Mouse (Mus musculus) forebrain, embryonic 13.5 days (tissue): ENCODE measurements at regions not wholly inside any gene's neighbourhood (a gene's known extent, or its start where the extent isn't known, plus 50 kb on each side); places are given as distances from the start of the nearest gene placed in this dataset.

Experiments
- ATAC-seq: fragments of 200-750 bp; cut with Nextera tagmentation; 2 replicates; pipeline ENCODE4 v1.8.0; 2017
- H3K27ac ChIP-seq: fragments of 300-500 bp; sonication (generic); 2 replicates; pipeline ENCODE4 v1.5.1; 2015; ENCODE audit warnings: inconsistent platforms, mild to moderate bottlenecking, moderate library complexity
- H3K27me3 ChIP-seq: fragments of 300-500 bp; sonication (generic); 2 replicates; pipeline ENCODE4 v1.6.1; 2015; ENCODE audit warnings: mild to moderate bottlenecking, inconsistent platforms
- H3K36me3 ChIP-seq: fragments of 300-500 bp; sonication (generic); 2 replicates; pipeline ENCODE4 v1.6.1; 2015; ENCODE audit warnings: mild to moderate bottlenecking, inconsistent platforms; ENCODE audit not compliant: poor library complexity, severe bottlenecking
- H3K4me1 ChIP-seq: fragments of 300-500 bp; sonication (generic); 2 replicates; pipeline ENCODE4 v1.6.1; 2015; ENCODE audit warnings: inconsistent platforms
- H3K4me2 ChIP-seq: fragments of 300-500 bp; sonication (generic); 2 replicates; pipeline ENCODE4 v1.6.1; 2015; ENCODE audit warnings: inconsistent platforms, mild to moderate bottlenecking, moderate library complexity
- H3K4me3 ChIP-seq: fragments of 300-500 bp; sonication (generic); 2 replicates; pipeline ENCODE4 v1.5.1; 2015; ENCODE audit warnings: mild to moderate bottlenecking, inconsistent platforms
- H3K9ac ChIP-seq: fragments of 300-500 bp; sonication (generic); 2 replicates; pipeline ENCODE4 v1.6.1; 2015; ENCODE audit warnings: mild to moderate bottlenecking, inconsistent platforms
- H3K9me3 ChIP-seq: fragments of 300-500 bp; sonication (generic); replicated peaks from 2 replicates; pipeline ENCODE4 v1.6.1; 2016; ENCODE audit warnings: inconsistent platforms
- whole genome bisulfite sequencing: fragments of 180-500 bp; shearing (Covaris S2); methylation state at CpG from one replicate; pipeline ENCODE4 v1.1.7; 2015; 5-methylcytosine and 5-hydroxymethylcytosine counted together

GRCm38 (mm10) chr13:92911660-92912284 lies 67.2 kb downstream of the Mtx3 start:
- H3K27me3 ChIP-seq: no peaks in the 10 kb centered on the region
- ATAC-seq: no peak
- 0 out of 2 replicates have a peak, but pooled peaks cover 5% of the 10 kb centered on the region for H3K4me1 ChIP-seq
- H3K9ac ChIP-seq: no peak overlapping the region
- H3K4me2 ChIP-seq: no peak overlapping the region
- no peaks in the 10 kb centered on the region for H3K36me3 ChIP-seq
- 69% methylated on average over 11 of the region's 11 CpGs for WGBS
- no peak overlapping the region for H3K4me3 ChIP-seq
- H3K9me3 ChIP-seq: no peaks in the 10 kb centered on the region
- H3K27ac ChIP-seq: no peak overlapping the region

GRCm38 (mm10) chr13:92912661-92913060 lies 68.1 kb downstream of the Mtx3 start:
- Histone ChIP-seq H3K36me3 (no peaks in the 10 kb centered on the region), H3K9ac (no peak overlapping the region), H3K9me3 (no peaks in the 10 kb centered on the region), H3K4me1 (0 out of 2 replicates have a peak, but pooled peaks cover 5% of the 10 kb centered on the region), H3K4me2 (no peak overlapping the region), H3K27me3 (no peaks in the 10 kb centered on the region), H3K4me3 (no peak overlapping the region), H3K27ac (no peak overlapping the region)
- 64% methylated on average over 2 of the region's 2 CpGs for WGBS
- no peak for ATAC-seq

- H3K9me3 ChIP-seq: no peaks in the 10 kb centered on the region
- H3K4me3 ChIP-seq: no peak overlapping the region
- 0 out of 2 replicates have a peak, but pooled peaks cover 5% of the 10 kb centered on the region for H3K4me1 ChIP-seq
- WGBS: 87% methylated on average over 3 of the region's 3 CpGs
- no peak overlapping the region for H3K9ac ChIP-seq
- H3K27me3 ChIP-seq: no peaks in the 10 kb centered on the region
- ATAC-seq: no peak
- no peaks in the 10 kb centered on the region for H3K36me3 ChIP-seq
- H3K27ac ChIP-seq: no peak overlapping the region
- no peak overlapping the region for H3K4me2 ChIP-seq
Measured at GRCm38 (mm10) chr13:92914631-92915030, 70.1 kb downstream of the Mtx3 start.

- Histone ChIP-seq H3K4me2 (no peak overlapping the region), H3K9me3 (no peaks in the 10 kb centered on the region), H3K4me1 (0 out of 2 replicates have a peak, but pooled peaks cover 5% of the 10 kb centered on the region), H3K27me3 (no peaks in the 10 kb centered on the region), H3K36me3 (no peaks in the 10 kb centered on the region), H3K9ac (no peak overlapping the region), H3K4me3 (no peak overlapping the region), H3K27ac (no peak overlapping the region)
- ATAC-seq: no peak
- WGBS: 89% methylated on average over 2 of the region's 2 CpGs
Measured at GRCm38 (mm10) chr13:92915221-92915839, 70.8 kb downstream of the Mtx3 start.

- Histone ChIP-seq H3K4me2 (no peak overlapping the region), H3K9me3 (no peaks in the 10 kb centered on the region), H3K27me3 (no peaks in the 10 kb centered on the region), H3K36me3 (no peaks in the 10 kb centered on the region), H3K4me1 (0 out of 2 replicates have a peak, but pooled peaks cover 5% of the 10 kb centered on the region), H3K27ac (no peak overlapping the region), H3K4me3 (no peak overlapping the region), H3K9ac (no peak overlapping the region)
- ATAC-seq: no peak
- 89% methylated on average over 5 of the region's 5 CpGs for whole genome bisulfite sequencing
Measured at GRCm38 (mm10) chr13:92915948-92916710, 71.6 kb downstream of the Mtx3 start.

- no peaks in the 10 kb centered on the region for H3K9me3 ChIP-seq
- 73% methylated on average over 2 of the region's 2 CpGs for WGBS
- no peak overlapping the region for H3K27ac ChIP-seq
- no peak overlapping the region for H3K9ac ChIP-seq
- H3K4me1 ChIP-seq: no peaks in the 10 kb centered on the region
- H3K4me2 ChIP-seq: no peak overlapping the region
- H3K27me3 ChIP-seq: no peaks in the 10 kb centered on the region
- H3K4me3 ChIP-seq: no peak overlapping the region
- no peak for ATAC-seq
- no peaks in the 10 kb centered on the region for H3K36me3 ChIP-seq
Measured at GRCm38 (mm10) chr13:92919882-92920281, 75.3 kb downstream of the Mtx3 start.

GRCm38 (mm10) chr13:92921936-92922335 lies 77.4 kb downstream of the Mtx3 start:
- Histone ChIP-seq H3K36me3 (no peaks in the 10 kb centered on the region), H3K27me3 (no peaks in the 10 kb centered on the region), H3K4me2 (no peak overlapping the region), H3K4me3 (no peak overlapping the region), H3K9ac (no peak overlapping the region), H3K27ac (no peak overlapping the region), H3K9me3 (no peaks in the 10 kb centered on the region), H3K4me1 (no peaks in the 10 kb centered on the region)
- no peak for ATAC-seq
- 92% methylated on average over 3 of the region's 3 CpGs for WGBS

GRCm38 (mm10) chr13:92923496-92923895 lies 78.9 kb downstream of the Mtx3 start:
- H3K4me2 ChIP-seq: no peak overlapping the region
- no peak for ATAC-seq
- H3K4me3 ChIP-seq: no peak overlapping the region
- 75% methylated on average over 2 of the region's 2 CpGs for WGBS
- no peaks in the 10 kb centered on the region for H3K27me3 ChIP-seq
- H3K9me3 ChIP-seq: no peaks in the 10 kb centered on the region
- no peaks in the 10 kb centered on the region for H3K4me1 ChIP-seq
- no peak overlapping the region for H3K9ac ChIP-seq
- no peaks in the 10 kb centered on the region for H3K36me3 ChIP-seq
- no peak overlapping the region for H3K27ac ChIP-seq

- Histone ChIP-seq H3K4me2 (no peak overlapping the region), H3K9ac (no peak overlapping the region), H3K36me3 (no peaks in the 10 kb centered on the region), H3K27me3 (no peaks in the 10 kb centered on the region), H3K27ac (no peak overlapping the region), H3K4me1 (no peaks in the 10 kb centered on the region), H3K9me3 (no peaks in the 10 kb centered on the region), H3K4me3 (no peak overlapping the region)
- 80% methylated on average over 3 of the region's 3 CpGs for WGBS
- no peak for ATAC-seq
Measured at GRCm38 (mm10) chr13:92924021-92924420, 79.5 kb downstream of the Mtx3 start.

GRCm38 (mm10) chr13:92925196-92925595 lies 80.6 kb downstream of the Mtx3 start:
- Histone ChIP-seq H3K9me3 (no peaks in the 10 kb centered on the region), H3K4me1 (no peaks in the 10 kb centered on the region), H3K4me2 (no peak overlapping the region), H3K36me3 (no peaks in the 10 kb centered on the region), H3K27ac (no peak overlapping the region), H3K4me3 (no peak overlapping the region), H3K9ac (no peak overlapping the region), H3K27me3 (no peaks in the 10 kb centered on the region)
- 83% methylated on average over 5 of the region's 5 CpGs for WGBS
- no peak for ATAC-seq

- no peak overlapping the region for H3K27ac ChIP-seq
- no peaks in the 10 kb centered on the region for H3K27me3 ChIP-seq
- H3K4me1 ChIP-seq: no peaks in the 10 kb centered on the region
- H3K36me3 ChIP-seq: no peaks in the 10 kb centered on the region
- 76% methylated on average over 1 of the region's 1 CpGs for WGBS
- H3K4me2 ChIP-seq: no peak overlapping the region
- no peak for ATAC-seq
- H3K9me3 ChIP-seq: no peaks in the 10 kb centered on the region
- no peak overlapping the region for H3K9ac ChIP-seq
- H3K4me3 ChIP-seq: no peak overlapping the region
Measured at GRCm38 (mm10) chr13:92928551-92928950, 84.0 kb downstream of the Mtx3 start.

- H3K4me1 ChIP-seq: no peaks in the 10 kb centered on the region
- H3K9me3 ChIP-seq: no peaks in the 10 kb centered on the region
- no peak overlapping the region for H3K27ac ChIP-seq
- no peaks in the 10 kb centered on the region for H3K27me3 ChIP-seq
- H3K9ac ChIP-seq: no peak overlapping the region
- no peak overlapping the region for H3K4me3 ChIP-seq
- 73% methylated on average over 2 of the region's 2 CpGs for WGBS
- ATAC-seq: no peak
- H3K4me2 ChIP-seq: no peak overlapping the region
- H3K36me3 ChIP-seq: no peaks in the 10 kb centered on the region
Measured at GRCm38 (mm10) chr13:92931696-92932095, 87.1 kb downstream of the Mtx3 start.
